Mouse (Mus musculus) neural tube, embryonic 11.5 days (tissue): Measurements from ENCODE around the gene Hnrnpul1. TPM values are rescaled to one million over a fixed set of nuclear protein-coding genes. Genes with fewer than 3 reads are reported as not detected.

ENCODE experiments used
- ATAC-seq: fragments of 200-750 bp; cut with Nextera tagmentation; 2 replicates; pipeline ENCODE4 v1.8.0; 2017; ENCODE audit warnings: moderate number of reproducible peaks, mild to moderate bottlenecking, moderate TSS enrichment, moderate library complexity; ENCODE audit not compliant: insufficient read depth, low FRiP score, low TSS enrichment
- DNase-seq: peaks from one replicate; pipeline ENCODE4 v3.0.0-alpha.2; 2015; ENCODE audit warnings: low spot score
- H3K27ac ChIP-seq: fragments of 300-500 bp; sonication (generic); 2 replicates; pipeline ENCODE4 v1.5.1; 2014; ENCODE audit warnings: low read depth, mild to moderate bottlenecking, low read length
- H3K27me3 ChIP-seq: fragments of 300-500 bp; sonication (generic); 2 replicates; pipeline ENCODE4 v1.6.1; 2014; ENCODE audit warnings: mild to moderate bottlenecking, low read length, mixed read lengths; ENCODE audit not compliant: control insufficient read depth, insufficient read depth
- H3K36me3 ChIP-seq: fragments of 300-500 bp; sonication (generic); 2 replicates; pipeline ENCODE4 v1.6.1; 2014; ENCODE audit warnings: mild to moderate bottlenecking, low read length, moderate library complexity, mixed read lengths; ENCODE audit not compliant: control insufficient read depth, insufficient read depth
- H3K4me1 ChIP-seq: fragments of 300-500 bp; sonication (generic); 2 replicates; pipeline ENCODE4 v1.6.1; 2014; ENCODE audit warnings: low read length, mixed read lengths; ENCODE audit not compliant: control insufficient read depth, insufficient read depth
- H3K4me2 ChIP-seq: fragments of 300-500 bp; sonication (generic); 2 replicates; pipeline ENCODE4 v1.6.1; 2014; ENCODE audit warnings: low read depth, mild to moderate bottlenecking, moderate library complexity
- H3K4me3 ChIP-seq: fragments of 300-500 bp; sonication (generic); 2 replicates; pipeline ENCODE4 v1.5.1; 2014; ENCODE audit warnings: low read depth, low read length
- H3K9ac ChIP-seq: fragments of 300-500 bp; sonication (generic); 2 replicates; pipeline ENCODE4 v1.6.1; 2014; ENCODE audit warnings: mild to moderate bottlenecking, low read length
- H3K9me3 ChIP-seq: fragments of 300-500 bp; sonication (generic); 2 replicates; pipeline ENCODE4 v1.6.1; 2016; ENCODE audit warnings: low read length; ENCODE audit not compliant: control insufficient read depth
- WGBS: fragments of 180-500 bp; shearing (Covaris S2); extraction: QIAGEN DNeasy Blood & Tissue Kit; methylation state at CpG from one replicate; pipeline ENCODE4 v1.1.7; 2014; 5-methylcytosine and 5-hydroxymethylcytosine counted together
- polyA plus RNA-seq: library from polyadenylated mRNA; unstranded; fragments of >200 nt; fragmentation: Nextera tagmentation; extraction: Ambion mirVana; gene quantifications from 2 replicates; pipeline ENCODE4 v1.2.1, GENCODE M21; 2014

The Hnrnpul1 gene
- polyA plus RNA-seq, 1 experiment from 2014 or later: 70.2 TPM

DNA sequence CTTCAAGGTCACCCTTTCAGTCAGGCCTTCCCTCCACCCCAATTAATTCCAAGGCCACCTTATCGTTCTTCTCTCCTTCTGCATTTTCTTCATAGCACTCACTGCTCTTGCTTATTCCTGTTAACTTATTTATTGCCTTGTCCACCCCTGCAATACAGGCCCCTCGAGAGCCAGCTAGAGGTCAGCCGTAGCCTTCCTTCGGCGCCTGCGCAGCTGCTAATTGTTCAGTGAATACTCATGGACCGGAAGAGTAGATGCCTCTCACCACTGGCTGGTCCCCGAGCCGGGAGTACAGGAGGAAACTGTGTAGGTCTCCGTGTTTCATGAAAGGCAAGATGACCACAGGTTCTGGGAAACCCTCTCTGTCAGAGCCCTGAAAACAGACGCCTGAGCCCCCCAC lies 9.1 kb upstream of the Hnrnpul1 start:
- no peaks in the 10 kb centered on the region for H3K27me3 ChIP-seq
- no peaks in the 10 kb centered on the region for H3K36me3 ChIP-seq
- H3K9me3 ChIP-seq: no peaks in the 10 kb centered on the region
- H3K9ac ChIP-seq: no peak overlapping the region
- H3K4me3 ChIP-seq: no peak overlapping the region
- no peak overlapping the region for H3K4me2 ChIP-seq
- DNase-seq (no peak), ATAC-seq (no peak)
- no peaks in the 10 kb centered on the region for H3K4me1 ChIP-seq
- no peak overlapping the region for H3K27ac ChIP-seq
- 75% methylated on average over 11 of the region's 11 CpGs for WGBS

DNA sequence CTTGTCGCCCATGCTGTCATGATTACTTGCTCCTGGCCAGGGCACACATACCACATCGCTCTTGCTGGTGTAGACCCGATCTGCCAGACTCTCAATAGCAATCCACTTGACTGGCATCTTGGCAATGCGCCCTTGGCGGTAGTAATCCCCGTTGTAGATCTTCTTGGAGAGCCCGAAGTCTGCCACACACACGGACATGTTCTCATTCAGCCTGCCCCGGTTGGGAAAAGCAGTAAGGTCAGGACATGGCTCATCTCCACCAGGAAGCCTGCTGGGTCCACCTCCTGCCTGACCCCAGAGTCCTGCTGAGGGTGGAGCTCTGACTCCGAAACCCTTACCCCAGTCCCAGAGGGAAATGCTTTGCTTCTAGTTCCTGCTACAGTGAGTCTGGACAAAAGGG lies 6.8 kb upstream of the Hnrnpul1 start:
- H3K36me3 ChIP-seq: no peaks in the 10 kb centered on the region
- H3K4me1 ChIP-seq: no peaks in the 10 kb centered on the region
- H3K4me3 ChIP-seq: no peak overlapping the region
- no peak for ATAC-seq
- H3K4me2 ChIP-seq: no peak overlapping the region
- H3K27me3 ChIP-seq: no peaks in the 10 kb centered on the region
- H3K9me3 ChIP-seq: no peaks in the 10 kb centered on the region
- no peak overlapping the region for H3K27ac ChIP-seq
- H3K9ac ChIP-seq: no peak overlapping the region
- no peak for DNase-seq
- WGBS: 85% methylated on average over 10 of the region's 10 CpGs

DNA sequence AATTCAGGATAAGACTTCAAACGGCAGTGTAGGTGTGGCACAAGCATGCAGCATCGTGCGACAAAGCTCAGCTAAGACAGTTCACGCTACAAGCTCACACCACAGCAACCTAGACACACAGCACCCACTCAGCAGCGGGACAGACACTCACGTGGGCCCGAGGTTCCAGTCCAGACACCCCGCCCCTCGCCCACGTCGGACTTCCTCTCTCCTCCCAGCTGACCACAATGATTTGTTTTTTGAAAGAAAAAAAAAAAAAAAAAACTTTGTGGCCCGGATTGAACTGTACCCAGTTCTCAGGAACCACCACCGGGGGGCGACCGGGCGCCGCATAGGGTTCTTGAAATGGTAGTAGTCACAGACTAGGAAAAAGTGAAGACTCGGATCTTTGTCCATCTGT lies 1.5 kb upstream of the Hnrnpul1 start:
- Histone ChIP-seq H3K27me3 (no peaks in the 10 kb centered on the region), H3K4me3 (peak overlapping the region; percentile 96), H3K4me2 (peak overlapping the region; percentile 92), H3K27ac (peak overlapping the region; percentile 97), H3K4me1 (peaks cover 14% of the 10 kb centered on the region), H3K9ac (peak overlapping the region; percentile 52), H3K36me3 (no peaks in the 10 kb centered on the region), H3K9me3 (no peaks in the 10 kb centered on the region)
- ATAC-seq (peak; percentile 35), DNase-seq (peak; percentile 87)
- under 1% methylated on average over 18 of the region's 18 CpGs for WGBS

DNA sequence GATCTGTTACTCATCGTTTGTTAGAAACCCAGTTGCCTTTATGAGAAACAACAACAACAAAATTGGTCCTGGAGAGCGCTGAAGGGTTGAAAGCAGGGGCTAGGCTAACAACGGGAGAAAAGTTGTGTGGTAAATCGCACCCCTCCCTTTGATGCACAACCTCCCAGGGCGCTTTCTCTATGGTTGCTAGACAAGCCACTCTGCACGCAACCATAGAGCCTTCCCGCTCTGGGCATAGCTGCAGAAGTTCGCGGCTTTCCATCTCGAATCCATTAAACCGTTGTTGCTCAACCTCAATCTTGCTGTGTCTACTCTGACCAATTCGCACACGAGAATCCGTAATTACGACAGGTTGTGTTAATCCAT lies 894 bp upstream of the Hnrnpul1 start:
- peak overlapping the region; percentile 97 for H3K27ac ChIP-seq
- no peaks in the 10 kb centered on the region for H3K36me3 ChIP-seq
- no peaks in the 10 kb centered on the region for H3K9me3 ChIP-seq
- peak overlapping the region; percentile 92 for H3K4me2 ChIP-seq
- DNase-seq (peak; percentile 77), ATAC-seq (peak; percentile 46)
- peaks cover 14% of the 10 kb centered on the region for H3K4me1 ChIP-seq
- no peaks in the 10 kb centered on the region for H3K27me3 ChIP-seq
- peak overlapping the region; percentile 52 for H3K9ac ChIP-seq
- under 1% methylated on average over 15 of the region's 15 CpGs for WGBS
- H3K4me3 ChIP-seq: peak overlapping the region; percentile 96

DNA sequence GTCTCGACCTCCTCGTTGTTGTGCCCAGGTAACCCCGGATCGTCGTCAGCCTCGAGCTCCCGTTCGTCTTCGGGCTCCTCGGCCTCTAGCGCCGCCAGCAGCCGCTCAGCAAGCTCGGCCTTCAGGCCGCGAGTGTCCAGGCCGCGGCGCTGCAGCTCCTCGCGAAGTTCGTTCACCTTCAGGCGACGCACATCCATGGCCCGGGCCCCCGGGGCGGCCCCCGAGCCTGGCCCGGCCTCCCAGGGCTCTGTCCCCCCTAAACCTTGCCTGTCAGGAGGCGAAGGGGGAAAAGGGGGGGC lies 169 bp downstream of the Hnrnpul1 start:
- peak overlapping the region; percentile 96 for H3K4me3 ChIP-seq
- H3K27me3 ChIP-seq: no peaks in the 10 kb centered on the region
- H3K4me1 ChIP-seq: peaks cover 14% of the 10 kb centered on the region
- no peaks in the 10 kb centered on the region; the same call in 1 of the 2 replicates for H3K36me3 ChIP-seq
- ATAC-seq (no peak), DNase-seq (no peak)
- 0% methylated on average over 26 of the region's 30 CpGs for WGBS
- no peaks in the 10 kb centered on the region for H3K9me3 ChIP-seq
- peak overlapping the region; percentile 98 for H3K9ac ChIP-seq
- peak overlapping the region; percentile 97 for H3K27ac ChIP-seq
- H3K4me2 ChIP-seq: peak overlapping the region; percentile 92

DNA sequence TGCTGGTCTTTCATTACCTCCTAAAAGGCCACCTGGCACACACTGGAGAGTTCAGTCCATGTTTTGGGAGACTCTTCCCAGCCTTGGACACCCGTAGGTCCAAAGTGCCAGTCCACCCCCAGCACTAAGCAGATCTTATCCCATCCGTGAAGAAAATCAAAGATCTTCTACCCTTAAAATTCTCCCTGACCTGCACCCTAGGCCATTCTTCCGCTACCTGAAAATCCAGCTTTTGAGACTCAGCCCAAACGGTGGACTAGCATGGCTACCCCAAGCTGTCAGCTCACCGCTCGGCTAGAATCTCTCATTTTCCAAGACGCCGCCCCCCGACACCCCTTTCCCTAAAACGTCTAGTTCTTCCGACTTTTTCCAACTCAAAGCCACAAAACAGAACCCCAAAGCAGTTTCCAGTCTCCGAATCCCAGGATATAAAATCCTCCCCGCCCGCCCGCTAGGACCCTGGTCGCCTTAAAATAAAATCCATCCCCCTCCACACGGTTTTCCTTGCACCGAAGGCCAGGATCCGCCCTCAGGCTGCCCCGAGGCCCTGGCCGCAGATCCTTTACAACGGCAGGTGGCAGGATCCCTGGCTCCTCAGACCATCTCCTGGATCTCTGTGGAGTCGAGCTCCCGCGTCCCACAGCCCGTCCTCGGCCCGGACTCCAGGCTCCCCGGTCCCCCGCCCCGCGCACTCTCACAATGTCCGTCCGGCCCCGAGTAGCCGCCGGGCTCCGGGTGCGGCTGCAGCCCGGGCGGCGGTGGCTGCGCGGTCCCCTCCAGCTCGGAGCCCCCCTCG lies 716 bp downstream of the Hnrnpul1 start:
- Histone ChIP-seq H3K4me1 (peaks cover 14% of the 10 kb centered on the region), H3K27me3 (no peaks in the 10 kb centered on the region), H3K9me3 (no peaks in the 10 kb centered on the region), H3K9ac (peak overlapping the region; percentile 98), H3K36me3 (peaks cover 3% of the 10 kb centered on the region), H3K27ac (peak overlapping the region; percentile 97), H3K4me3 (peak overlapping the region; percentile 96), H3K4me2 (peak overlapping the region; percentile 92)
- peak; percentile 11; the same call in 1 of the 2 replicates for ATAC-seq
- under 1% methylated on average over 45 of the region's 46 CpGs for WGBS
- no peak for DNase-seq

DNA sequence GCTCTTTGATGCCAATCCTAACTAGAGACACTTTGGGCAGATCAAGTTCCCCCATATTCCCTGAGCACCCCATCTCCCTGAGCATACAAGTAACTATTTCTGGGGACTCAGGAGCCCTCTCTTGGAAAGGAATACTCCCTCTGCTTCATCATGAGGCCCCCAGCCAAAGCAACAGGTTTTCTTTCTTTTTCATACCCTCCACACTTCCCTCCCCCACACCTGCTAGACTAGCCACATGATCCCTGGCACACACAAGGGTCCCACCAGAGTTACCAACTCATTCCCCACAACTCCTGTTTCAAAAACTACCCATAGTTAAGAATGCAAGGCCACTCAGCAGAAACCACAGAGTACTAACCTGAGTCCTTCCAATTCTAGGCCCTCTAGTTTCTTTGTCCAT lies 1.5 kb downstream of the Hnrnpul1 start:
- Histone ChIP-seq H3K4me2 (peak overlapping the region; percentile 92), H3K36me3 (peaks cover 5% of the 10 kb centered on the region), H3K4me3 (peak overlapping the region; percentile 96), H3K27me3 (no peaks in the 10 kb centered on the region), H3K9ac (peak overlapping the region; percentile 98), H3K9me3 (no peaks in the 10 kb centered on the region), H3K27ac (no peak overlapping the region), H3K4me1 (peaks cover 14% of the 10 kb centered on the region)
- DNase-seq (no peak), ATAC-seq (no peak)

DNA sequence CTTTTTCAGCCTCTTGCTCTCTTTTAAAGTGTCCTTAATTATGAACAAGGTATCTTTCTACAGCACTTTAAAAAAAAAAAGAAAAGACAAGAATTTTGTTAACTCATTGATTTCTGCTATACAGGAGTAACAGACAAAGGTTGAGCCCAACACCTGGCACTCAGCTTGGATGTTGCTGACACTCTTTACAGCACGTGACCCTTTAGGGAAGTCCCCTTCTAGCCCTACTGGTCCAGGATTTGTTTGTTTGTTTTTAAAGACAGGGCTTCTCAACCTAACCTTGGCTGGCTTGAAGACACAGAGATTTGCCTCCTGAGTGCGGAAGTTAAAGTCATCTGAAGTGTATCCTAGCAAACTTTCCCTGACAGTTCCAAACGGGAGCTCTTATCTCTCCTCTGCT lies 7.7 kb downstream of the Hnrnpul1 start:
- no peaks in the 10 kb centered on the region for H3K9me3 ChIP-seq
- no peak overlapping the region for H3K4me3 ChIP-seq
- ATAC-seq (no peak), DNase-seq (no peak)
- no peak overlapping the region for H3K9ac ChIP-seq
- no peaks in the 10 kb centered on the region for H3K4me1 ChIP-seq
- WGBS: 80% methylated on average over 3 of the region's 3 CpGs
- H3K27me3 ChIP-seq: no peaks in the 10 kb centered on the region
- peaks cover 19% of the 10 kb centered on the region for H3K36me3 ChIP-seq
- no peak overlapping the region for H3K4me2 ChIP-seq
- no peak overlapping the region for H3K27ac ChIP-seq

DNA sequence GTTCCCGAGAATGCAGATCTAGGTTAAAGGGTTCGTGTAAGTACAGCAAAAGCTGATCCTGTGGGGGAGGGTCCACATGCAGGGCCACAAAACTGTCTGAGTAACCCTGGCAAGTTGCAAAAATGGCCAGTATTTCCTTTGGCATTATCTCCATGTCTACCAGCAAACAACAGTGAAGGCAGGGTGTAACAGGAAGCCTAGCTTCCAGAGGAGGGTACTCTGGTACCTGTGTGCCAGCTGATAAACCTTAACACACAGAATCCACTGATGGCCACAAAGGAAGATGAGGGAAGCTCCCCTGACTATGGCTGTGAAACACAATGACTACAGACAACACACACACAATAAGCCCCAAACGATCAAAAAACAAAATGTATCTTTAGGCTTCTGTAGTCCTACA lies 16.3 kb downstream of the Hnrnpul1 start:
- Histone ChIP-seq H3K36me3 (peaks cover 27% of the 10 kb centered on the region), H3K9ac (no peak overlapping the region), H3K4me3 (no peak overlapping the region), H3K4me1 (no peaks in the 10 kb centered on the region), H3K27me3 (no peaks in the 10 kb centered on the region), H3K4me2 (no peak overlapping the region), H3K9me3 (no peaks in the 10 kb centered on the region), H3K27ac (no peak overlapping the region)
- WGBS: 94% methylated on average over 3 of the region's 3 CpGs
- no peak for ATAC-seq
- DNase-seq: no peak
